Mouse (Mus musculus) ovary, adult 18-20 months (tissue): ENCODE data around the gene Golm1.
A peak's percentile ranks its signal among the peaks of the same experiment; 100 is the strongest.

Experiments
- DNase-seq: peaks from one replicate; pipeline ENCODE4 v3.0.0; 2022; ENCODE audit warnings: low spot score, mixed read lengths

Golm1 gene

DNA sequence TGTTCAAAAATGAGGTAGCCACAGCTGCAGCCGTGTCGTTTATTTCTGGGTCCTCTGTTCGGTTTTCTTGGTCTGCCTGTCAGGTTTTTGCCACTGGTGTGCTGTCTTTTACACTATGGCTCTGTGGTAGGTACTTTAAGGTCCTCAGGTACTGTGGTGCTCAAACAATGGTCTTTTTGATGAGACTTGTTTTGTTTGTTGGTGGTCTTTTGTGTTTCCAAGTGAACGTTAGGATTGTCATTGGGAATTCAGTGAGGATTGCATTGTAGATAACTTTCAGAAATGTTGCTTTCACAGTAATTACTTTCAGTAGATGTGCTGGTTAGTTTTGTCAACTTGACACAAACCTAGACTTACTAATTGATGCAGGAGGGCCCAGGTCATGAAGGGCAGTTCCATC is 85.9 kb downstream of the Golm1 start:
- DNase-seq, result no peak

DNA sequence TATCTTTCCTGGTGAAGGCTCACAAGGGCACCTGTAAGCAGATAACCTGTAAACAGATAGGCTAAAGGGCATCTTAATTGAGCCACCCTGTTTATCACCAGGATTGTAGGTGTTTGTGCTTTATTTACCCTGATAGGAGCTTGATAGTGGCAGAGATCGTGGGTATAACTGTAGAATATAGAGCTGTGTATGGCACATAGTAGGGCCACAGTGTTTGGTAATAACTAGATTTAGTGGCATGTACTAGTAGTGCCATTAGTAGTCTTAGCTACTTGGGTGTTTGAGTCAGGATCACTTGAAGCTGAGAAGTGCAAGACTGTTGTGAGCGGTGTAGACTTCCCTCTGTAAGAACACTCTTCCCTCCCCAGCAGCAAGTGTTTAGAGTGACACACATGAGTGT is 88.4 kb downstream of the Golm1 start:
- no peak for DNase-seq

DNA sequence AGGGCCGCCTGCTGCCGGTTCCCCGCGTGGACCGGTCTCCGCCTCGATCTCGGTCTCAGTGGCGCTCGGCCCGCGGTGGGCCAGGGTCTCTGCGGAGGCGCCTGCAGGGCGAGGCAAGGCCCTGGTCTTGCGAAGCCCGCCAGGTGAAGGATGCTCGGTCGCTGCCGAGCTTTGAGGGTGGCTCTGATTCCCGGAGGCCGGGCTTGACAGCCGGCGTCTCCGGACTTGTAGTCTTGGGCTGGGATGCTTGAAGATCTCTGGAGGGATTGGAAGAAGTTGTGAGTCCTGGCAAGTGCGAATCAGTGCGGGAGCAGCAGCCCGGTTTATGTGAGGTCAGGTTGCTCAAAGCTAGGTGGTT is 90.0 kb downstream of the Golm1 start:
- DNase-seq, result no peak

GRCm38 (mm10) chr13:59584947-59585647 is 90.5 kb downstream of the Golm1 start, which contains the start of the genes Agtpbp1 and Naa35:
TSS of gene Agtpbp1 (minus strand) at chr13:59585227.
TSS of gene Naa35 (plus strand) at chr13:59585259.
- DNase-seq, result peak; percentile 99
